Mouse (Mus musculus) liver, embryonic 11.5 days (tissue): ENCODE data around the gene Cyp2u1. TPM values are rescaled to one million over a fixed set of nuclear protein-coding genes. Genes with fewer than 3 reads are reported as not detected.

Experiments
- ATAC-seq: fragments of 200-750 bp; cut with Nextera tagmentation; replicated peaks from 2 replicates; pipeline ENCODE4 v1.8.0; 2017; ENCODE audit warnings: moderate number of reproducible peaks, mild to moderate bottlenecking, moderate TSS enrichment, moderate library complexity; ENCODE audit not compliant: low FRiP score
- DNase-seq: peaks from one replicate; pipeline ENCODE4 v3.0.0-alpha.2; 2017; ENCODE audit warnings: low spot score
- H3K27ac ChIP-seq: fragments of 300-500 bp; sonication (generic); 2 replicates; pipeline ENCODE4 v1.5.1; 2014; ENCODE audit warnings: mild to moderate bottlenecking, low read depth, low read length, control low read depth
- H3K27me3 ChIP-seq: fragments of 300-500 bp; sonication (generic); replicated peaks from 2 replicates; pipeline ENCODE4 v1.6.1; 2014; ENCODE audit warnings: low read length, mixed read lengths; ENCODE audit not compliant: control insufficient read depth, insufficient read depth
- H3K36me3 ChIP-seq: fragments of 300-500 bp; sonication (generic); 2 replicates; pipeline ENCODE4 v1.6.1; 2014; ENCODE audit warnings: mild to moderate bottlenecking, low read length, moderate library complexity, mixed read lengths; ENCODE audit not compliant: control insufficient read depth, insufficient read depth
- H3K4me1 ChIP-seq: fragments of 300-500 bp; sonication (generic); replicated peaks from 2 replicates; pipeline ENCODE4 v1.6.1; 2014; ENCODE audit warnings: low read length, mixed read lengths; ENCODE audit not compliant: control insufficient read depth, insufficient read depth
- H3K4me2 ChIP-seq: fragments of 300-500 bp; sonication (generic); 2 replicates; pipeline ENCODE4 v1.6.1; 2014; ENCODE audit warnings: mild to moderate bottlenecking, control low read depth, moderate library complexity
- H3K4me3 ChIP-seq: fragments of 300-500 bp; sonication (generic); 2 replicates; pipeline ENCODE4 v1.5.1; 2014; ENCODE audit warnings: low read depth, low read length, control low read depth
- H3K9ac ChIP-seq: fragments of 300-500 bp; sonication (generic); 2 replicates; pipeline ENCODE4 v1.6.1; 2014; ENCODE audit warnings: low read depth, low read length, control low read depth
- H3K9me3 ChIP-seq: fragments of 300-500 bp; sonication (generic); 2 replicates; pipeline ENCODE4 v1.6.1; 2016; ENCODE audit warnings: low read length, inconsistent platforms, mixed read lengths; ENCODE audit not compliant: control insufficient read depth
- WGBS: fragments of 180-500 bp; shearing (Covaris S2); extraction: QIAGEN DNeasy Blood & Tissue Kit; methylation state at CpG from one replicate; pipeline ENCODE4 v1.1.7; 2014; 5-methylcytosine and 5-hydroxymethylcytosine counted together
- polyA plus RNA-seq: library from polyadenylated mRNA; unstranded; fragments of >200 nt; fragmentation: Nextera tagmentation; extraction: Ambion mirVana; gene quantifications from 2 replicates; pipeline ENCODE4 v1.2.1, GENCODE M21; 2014

The Cyp2u1 gene
- polyA plus RNA-seq, 1 experiment from 2014 or later = 0.69 TPM

GRCm38 (mm10) chr3:131296893-131297292 lies 6.1 kb downstream of the Cyp2u1 start:
- no peak overlapping the region for H3K27ac ChIP-seq
- H3K4me3 ChIP-seq = no peak overlapping the region
- WGBS = 87% methylated on average over 7 of the region's 7 CpGs
- no peak overlapping the region for H3K9ac ChIP-seq
- no peak overlapping the region for H3K4me2 ChIP-seq
- H3K27me3 ChIP-seq = no peaks in the 10 kb centered on the region
- ATAC-seq = no peak
- H3K9me3 ChIP-seq = no peaks in the 10 kb centered on the region
- H3K36me3 ChIP-seq = no peaks in the 10 kb centered on the region
- H3K4me1 ChIP-seq = no peaks in the 10 kb centered on the region; the same call in 1 of the 2 replicates
- DNase-seq = no peak

- H3K27ac ChIP-seq = no peak overlapping the region
- H3K4me2 ChIP-seq = no peak overlapping the region
- DNase-seq (no peak), ATAC-seq (no peak)
- H3K9ac ChIP-seq = no peak overlapping the region
- 50% methylated on average over 12 of the region's 12 CpGs for WGBS
- no peaks in the 10 kb centered on the region; the same call in 1 of the 2 replicates for H3K4me1 ChIP-seq
- H3K36me3 ChIP-seq = no peaks in the 10 kb centered on the region
- no peaks in the 10 kb centered on the region for H3K27me3 ChIP-seq
- no peak overlapping the region for H3K4me3 ChIP-seq
- no peaks in the 10 kb centered on the region for H3K9me3 ChIP-seq
Observed at GRCm38 (mm10) chr3:131295513-131296200, 7.4 kb downstream of the Cyp2u1 start.

- WGBS = 42% methylated on average over 3 of the region's 3 CpGs
- Histone ChIP-seq H3K4me3 (no peak overlapping the region), H3K36me3 (no peaks in the 10 kb centered on the region), H3K9ac (no peak overlapping the region), H3K27ac (no peak overlapping the region), H3K4me1 (no peaks in the 10 kb centered on the region; the same call in 1 of the 2 replicates), H3K4me2 (no peak overlapping the region), H3K27me3 (no peaks in the 10 kb centered on the region), H3K9me3 (no peaks in the 10 kb centered on the region)
- ATAC-seq (no peak), DNase-seq (no peak)
Observed at GRCm38 (mm10) chr3:131294503-131294902, 8.5 kb downstream of the Cyp2u1 start.

- Histone ChIP-seq H3K27me3 (no peaks in the 10 kb centered on the region), H3K9me3 (no peaks in the 10 kb centered on the region), H3K4me1 (no peaks in the 10 kb centered on the region; the same call in 1 of the 2 replicates), H3K36me3 (no peaks in the 10 kb centered on the region), H3K27ac (no peak overlapping the region), H3K4me3 (no peak overlapping the region), H3K9ac (no peak overlapping the region), H3K4me2 (no peak overlapping the region)
- DNase-seq (no peak), ATAC-seq (no peak)
- 71% methylated on average over 3 of the region's 3 CpGs for WGBS
Observed at GRCm38 (mm10) chr3:131292959-131293358, 10.1 kb downstream of the Cyp2u1 start.

- Histone ChIP-seq H3K27ac (no peak overlapping the region), H3K9me3 (no peaks in the 10 kb centered on the region), H3K27me3 (no peaks in the 10 kb centered on the region), H3K4me3 (no peak overlapping the region), H3K36me3 (no peaks in the 10 kb centered on the region), H3K4me2 (no peak overlapping the region), H3K9ac (no peak overlapping the region), H3K4me1 (no peaks in the 10 kb centered on the region; the same call in 1 of the 2 replicates)
- WGBS = 84% methylated on average over 2 of the region's 2 CpGs
- DNase-seq (no peak), ATAC-seq (no peak)
Observed at GRCm38 (mm10) chr3:131292349-131292748, 10.7 kb downstream of the Cyp2u1 start.

- ATAC-seq (no peak), DNase-seq (no peak)
- Histone ChIP-seq H3K27ac (no peak overlapping the region), H3K36me3 (no peaks in the 10 kb centered on the region), H3K9ac (no peak overlapping the region), H3K4me1 (no peaks in the 10 kb centered on the region; the same call in 1 of the 2 replicates), H3K4me2 (no peak overlapping the region), H3K27me3 (no peaks in the 10 kb centered on the region), H3K9me3 (no peaks in the 10 kb centered on the region), H3K4me3 (no peak overlapping the region)
- 78% methylated on average over 4 of the region's 4 CpGs for WGBS
Observed at GRCm38 (mm10) chr3:131291890-131292289, 11.1 kb downstream of the Cyp2u1 start.

GRCm38 (mm10) chr3:131274151-131274550 lies 28.9 kb downstream of the Cyp2u1 start:
- no peaks in the 10 kb centered on the region for H3K27me3 ChIP-seq
- no peak for ATAC-seq
- H3K27ac ChIP-seq = no peak overlapping the region
- peaks cover 11% of the 10 kb centered on the region for H3K4me1 ChIP-seq
- H3K9me3 ChIP-seq = no peaks in the 10 kb centered on the region; the same call in 1 of the 2 replicates
- WGBS = 75% methylated on average over 4 of the region's 4 CpGs
- no peak overlapping the region for H3K9ac ChIP-seq
- DNase-seq = no peak
- H3K36me3 ChIP-seq = no peaks in the 10 kb centered on the region
- no peak overlapping the region for H3K4me2 ChIP-seq
- no peak overlapping the region for H3K4me3 ChIP-seq

GRCm38 (mm10) chr3:131272374-131273100 lies 30.5 kb downstream of the Cyp2u1 start:
- WGBS = 43% methylated on average over 10 of the region's 10 CpGs
- H3K4me3 ChIP-seq = peak overlapping the region; percentile 76
- no peaks in the 10 kb centered on the region for H3K9me3 ChIP-seq
- H3K27ac ChIP-seq = peak overlapping the region; percentile 76; the same call in 1 of the 2 replicates
- ATAC-seq (0 out of 2 replicates have a peak, but pooled peaks have one; percentile 3), DNase-seq (no peak)
- H3K36me3 ChIP-seq = no peaks in the 10 kb centered on the region
- H3K4me2 ChIP-seq = peak overlapping the region; percentile 94
- H3K4me1 ChIP-seq = peaks cover 11% of the 10 kb centered on the region
- no peaks in the 10 kb centered on the region for H3K27me3 ChIP-seq
- H3K9ac ChIP-seq = no peak overlapping the region
